Mouse (Mus musculus): Measurements from ENCODE around the gene Col16a1.

GRCm38 (mm10) chr4:130121560-130121959 is 73.9 kb downstream of the Col16a1 start:
- no peak for TF ChIP-seq EP300 (IDR thresholded peaks at IDR 0.05; ENCODE audit: insufficient read depth, low read depth, low read length)
- no peak for TF ChIP-seq CTCF (IDR thresholded peaks at IDR 0.05; ENCODE audit: low read depth, low read length)
- no peak for TF ChIP-seq POLR2A (IDR thresholded peaks at IDR 0.05; ENCODE audit: insufficient read depth, low read length)
